Mouse (Mus musculus): ENCODE measurements around the gene Gzf1. TPM values are rescaled to one million over a fixed set of nuclear protein-coding genes. Genes with fewer than 3 reads are reported as not detected.

Gzf1 gene
- 4.5 and 5.5 TPM in 2 replicates for polyA plus RNA-seq (2012; rRNA removed)

- TF ChIP-seq CTCF (IDR thresholded peaks at IDR 0.05; ENCODE audit: extremely low read depth, insufficient read length, insufficient replicate concordance, low read depth, low read length) (no peak), POLR2A (IDR thresholded peaks at IDR 0.05; ENCODE audit: low read depth, low read length) (peak; percentile 83)
- H3K27ac ChIP-seq (ENCODE audit: insufficient read depth, low read depth, low read length): peak within 1 kb of the TSS; percentile 89
- peaks cover 19% of the 10 kb centered on the region for H3K36me3 ChIP-seq (ENCODE audit: control insufficient read depth, insufficient read depth, low read length)
- WGBS: under 1% methylated on average over 39 of the region's 39 CpGs
- H3K4me3 ChIP-seq (ENCODE audit: low read depth, low read length): peak within 1 kb of the TSS; percentile 87
- H3K4me1 ChIP-seq (ENCODE audit: control insufficient read depth, insufficient read depth, insufficient read length, low read length): peaks cover 5% of the 10 kb centered on the region
- no peaks in the 10 kb centered on the region for H3K27me3 ChIP-seq (ENCODE audit: control insufficient read depth, insufficient read depth, low read length)
Measured at GRCm38 (mm10) chr2:148680775-148681291, at the start of gene Gzf1. Gzf1 (plus strand) TSS chr2:148681023.

DNA sequence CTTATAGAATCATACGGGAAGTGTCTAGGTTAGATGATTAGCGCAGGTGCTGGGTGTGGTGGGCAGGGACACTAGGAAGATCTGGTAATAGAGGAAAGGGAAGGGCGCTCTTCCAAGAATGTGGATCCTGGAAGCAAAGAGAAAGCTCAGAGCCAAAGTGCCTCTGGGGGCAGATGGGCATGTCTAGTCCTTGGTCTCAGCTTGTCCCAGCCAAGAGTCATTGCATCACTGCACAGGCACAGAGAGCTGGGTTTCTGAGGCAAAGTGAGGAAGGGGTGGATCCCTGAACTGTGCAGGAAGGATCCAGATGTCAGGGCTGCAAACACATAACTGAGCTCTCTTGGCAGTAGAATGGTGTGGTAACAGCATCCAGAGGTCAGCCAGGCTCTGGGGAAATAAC is 49.2 kb upstream of the Gzf1 start:
- 84% methylated on average over 3 of the region's 3 CpGs for WGBS
- no peaks in the 10 kb centered on the region for H3K27me3 ChIP-seq (ENCODE audit: control insufficient read depth, insufficient read depth, low read length)
- no peaks in the 10 kb centered on the region for H3K36me3 ChIP-seq (ENCODE audit: control insufficient read depth, insufficient read depth, low read length)
- TF ChIP-seq POLR2A (IDR thresholded peaks at IDR 0.05; ENCODE audit: low read depth, low read length) (no peak), CTCF (IDR thresholded peaks at IDR 0.05; ENCODE audit: extremely low read depth, insufficient read length, insufficient replicate concordance, low read depth, low read length) (no peak)
- no peaks in the 10 kb centered on the region for H3K4me1 ChIP-seq (ENCODE audit: control insufficient read depth, insufficient read depth, insufficient read length, low read length)
- no peak overlapping the region for H3K4me3 ChIP-seq (ENCODE audit: low read depth, low read length)
- no peak overlapping the region for H3K27ac ChIP-seq (ENCODE audit: insufficient read depth, low read depth, low read length)

- 81% methylated on average over 4 of the region's 4 CpGs for WGBS
- no peak overlapping the region for H3K27ac ChIP-seq (ENCODE audit: insufficient read depth, low read depth, low read length)
Measured at GRCm38 (mm10) chr2:148634466-148634865, 46.4 kb upstream of the Gzf1 start.

DNA sequence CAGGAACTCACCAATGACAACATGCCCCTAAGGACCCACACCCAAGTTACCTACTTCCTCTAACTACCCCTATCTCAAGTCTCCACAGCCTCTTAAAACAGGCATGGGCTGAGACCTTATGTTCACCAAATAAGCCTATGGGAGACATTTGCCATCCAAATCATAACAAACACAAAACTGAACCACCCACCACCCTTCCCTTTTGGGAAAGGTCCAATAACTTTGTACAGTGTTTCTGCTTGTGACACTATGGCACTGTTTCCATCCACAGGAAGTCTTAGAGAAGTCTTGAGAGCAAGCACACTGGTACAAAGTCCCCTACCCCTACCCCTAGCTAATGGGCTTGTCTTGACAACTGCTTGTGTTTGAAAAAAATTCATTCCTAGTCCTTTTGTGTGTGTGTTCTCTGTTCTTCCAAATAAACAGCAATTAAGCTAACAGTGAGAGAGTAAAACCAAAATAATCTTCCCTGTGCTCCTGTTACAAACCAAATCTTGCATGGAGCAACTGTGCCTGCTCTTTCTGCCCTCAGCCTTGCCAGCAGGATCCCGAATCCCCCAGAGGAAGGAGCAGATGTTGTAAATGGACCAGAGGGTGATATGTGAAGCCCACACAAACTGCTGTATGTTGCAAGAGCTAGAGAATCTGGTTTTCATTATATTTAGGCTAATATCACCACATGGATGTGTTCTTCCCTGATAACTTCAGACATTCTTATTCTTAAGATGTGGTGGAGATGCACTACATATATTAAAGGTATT is 38.0 kb upstream of the Gzf1 start:
- WGBS: 48% methylated on average over 1 of the region's 1 CpGs
- no peaks in the 10 kb centered on the region for H3K36me3 ChIP-seq (ENCODE audit: control insufficient read depth, insufficient read depth, low read length)
- no peak overlapping the region for H3K4me3 ChIP-seq (ENCODE audit: low read depth, low read length)
- H3K27me3 ChIP-seq (ENCODE audit: control insufficient read depth, insufficient read depth, low read length): no peaks in the 10 kb centered on the region
- H3K4me1 ChIP-seq (ENCODE audit: control insufficient read depth, insufficient read depth, insufficient read length, low read length): no peaks in the 10 kb centered on the region
- TF ChIP-seq POLR2A (IDR thresholded peaks at IDR 0.05; ENCODE audit: low read depth, low read length) (no peak), CTCF (IDR thresholded peaks at IDR 0.05; ENCODE audit: extremely low read depth, insufficient read length, insufficient replicate concordance, low read depth, low read length) (no peak)
- no peak overlapping the region for H3K27ac ChIP-seq (ENCODE audit: insufficient read depth, low read depth, low read length)

More at GRCm38 (mm10) chr2:148634466-148634865, 46.4 kb upstream of the Gzf1 start:
- H3K36me3 ChIP-seq (ENCODE audit: control insufficient read depth, insufficient read depth, low read length): no peaks in the 10 kb centered on the region
- no peaks in the 10 kb centered on the region for H3K4me1 ChIP-seq (ENCODE audit: control insufficient read depth, insufficient read depth, insufficient read length, low read length)
- H3K27me3 ChIP-seq (ENCODE audit: control insufficient read depth, insufficient read depth, low read length): no peaks in the 10 kb centered on the region
- H3K4me3 ChIP-seq (ENCODE audit: low read depth, low read length): no peak overlapping the region
- no peak for TF ChIP-seq CTCF (IDR thresholded peaks at IDR 0.05; ENCODE audit: extremely low read depth, insufficient read length, insufficient replicate concordance, low read depth, low read length)

DNA sequence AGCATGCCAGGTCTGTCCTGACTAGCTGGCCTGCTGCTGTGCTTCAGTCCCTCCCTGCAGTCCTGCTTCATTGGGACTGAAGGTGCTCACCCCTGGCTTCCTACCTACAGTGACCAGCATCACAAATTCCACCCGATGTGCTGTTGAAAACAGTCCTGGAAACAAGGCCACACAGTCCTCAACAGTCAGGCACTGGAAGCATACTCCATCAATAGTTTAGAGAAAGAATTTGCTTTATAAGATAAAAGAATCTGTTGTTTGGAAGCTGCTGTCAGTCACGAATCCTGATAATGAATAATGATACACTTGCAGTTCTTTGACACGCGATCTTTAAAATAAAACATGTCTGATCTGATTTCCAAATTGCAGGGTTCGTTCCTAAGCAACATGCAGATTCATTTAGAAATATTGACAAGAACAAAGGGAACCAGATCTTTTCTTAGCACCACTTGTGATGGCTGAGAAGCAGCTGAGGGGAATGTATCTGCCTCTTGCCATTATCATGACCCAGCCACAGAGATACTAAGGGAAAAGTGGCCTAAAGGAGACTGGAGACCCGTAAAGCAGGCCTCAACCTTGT is 36.3 kb upstream of the Gzf1 start:
- TF ChIP-seq CTCF (IDR thresholded peaks at IDR 0.05; ENCODE audit: extremely low read depth, insufficient read length, insufficient replicate concordance, low read depth, low read length): no peak
- H3K4me3 ChIP-seq (ENCODE audit: low read depth, low read length): no peak overlapping the region
- WGBS: 84% methylated on average over 6 of the region's 6 CpGs

GRCm38 (mm10) chr2:148650587-148651357 is 30.1 kb upstream of the Gzf1 start:
- H3K27me3 ChIP-seq (ENCODE audit: control insufficient read depth, insufficient read depth, low read length): no peaks in the 10 kb centered on the region
- H3K4me1 ChIP-seq (ENCODE audit: control insufficient read depth, insufficient read depth, insufficient read length, low read length): no peaks in the 10 kb centered on the region
- no peak overlapping the region for H3K27ac ChIP-seq (ENCODE audit: insufficient read depth, low read depth, low read length)
- no peak overlapping the region for H3K4me3 ChIP-seq (ENCODE audit: low read depth, low read length)
- 47% methylated on average over 3 of the region's 3 CpGs for WGBS
- no peaks in the 10 kb centered on the region for H3K36me3 ChIP-seq (ENCODE audit: control insufficient read depth, insufficient read depth, low read length)
- TF ChIP-seq CTCF (IDR thresholded peaks at IDR 0.05; ENCODE audit: extremely low read depth, insufficient read length, insufficient replicate concordance, low read depth, low read length) (no peak), POLR2A (IDR thresholded peaks at IDR 0.05; ENCODE audit: low read depth, low read length) (no peak)

More for the DNA sequence above, 36.3 kb upstream of the Gzf1 start:
- no peaks in the 10 kb centered on the region for H3K36me3 ChIP-seq (ENCODE audit: control insufficient read depth, insufficient read depth, low read length)
- no peak overlapping the region for H3K27ac ChIP-seq (ENCODE audit: insufficient read depth, low read depth, low read length)
- H3K27me3 ChIP-seq (ENCODE audit: control insufficient read depth, insufficient read depth, low read length): no peaks in the 10 kb centered on the region
- H3K4me1 ChIP-seq (ENCODE audit: control insufficient read depth, insufficient read depth, insufficient read length, low read length): no peaks in the 10 kb centered on the region

GRCm38 (mm10) chr2:148654961-148655360 is 25.9 kb upstream of the Gzf1 start:
- H3K4me1 ChIP-seq (ENCODE audit: control insufficient read depth, insufficient read depth, insufficient read length, low read length): no peaks in the 10 kb centered on the region
- TF ChIP-seq CTCF (IDR thresholded peaks at IDR 0.05; ENCODE audit: extremely low read depth, insufficient read length, insufficient replicate concordance, low read depth, low read length) (peak; percentile 36; the same call in 1 of the 2 replicates), POLR2A (IDR thresholded peaks at IDR 0.05; ENCODE audit: low read depth, low read length) (no peak)
- whole genome bisulfite sequencing: under 1% methylated on average over 3 of the region's 3 CpGs
- H3K27me3 ChIP-seq (ENCODE audit: control insufficient read depth, insufficient read depth, low read length): no peaks in the 10 kb centered on the region; the same call in 1 of the 2 replicates
- no peak overlapping the region for H3K4me3 ChIP-seq (ENCODE audit: low read depth, low read length)
- H3K36me3 ChIP-seq (ENCODE audit: control insufficient read depth, insufficient read depth, low read length): no peaks in the 10 kb centered on the region
- H3K27ac ChIP-seq (ENCODE audit: insufficient read depth, low read depth, low read length): no peak overlapping the region

Measured in small intestine, adult 2 months (tissue).